Mouse (Mus musculus): ENCODE results near the gene Armc8.
"Not testable (repeated sequence)": the region's sequence is repeated elsewhere in the genome, so short reads cannot be mapped to it uniquely, and the experiment has no call there.

The Armc8 gene

GRCm38 (mm10) chr9:99568347-99569070 lies at the start of gene Armc8:
Armc8 (minus strand) TSS chr9:99568899.
- DNase-seq (ENCODE audit: low spot score), result peak; percentile 90

GRCm38 (mm10) chr9:99612202-99612601 lies 43.5 kb upstream of the Armc8 start, which contains the start of gene A4gnt:
A4gnt (plus strand) TSS chr9:99612502.
- no peak for DNase-seq (ENCODE audit: low spot score)

GRCm38 (mm10) chr9:99603566-99603965 lies 34.9 kb upstream of the Armc8 start:
- no peak for DNase-seq (ENCODE audit: low spot score)

- not testable (repeated sequence) for DNase-seq (ENCODE audit: low spot score)
These were observed 30.4 kb upstream of the Armc8 start for GRCm38 (mm10) chr9:99599127-99599526.

- no peak for DNase-seq (ENCODE audit: low spot score)
These were observed 22.4 kb upstream of the Armc8 start for GRCm38 (mm10) chr9:99591144-99591543.

GRCm38 (mm10) chr9:99587505-99588202 lies 19.0 kb upstream of the Armc8 start:
- DNase-seq (ENCODE audit: low spot score), result peak; percentile 74

- no peak for DNase-seq (ENCODE audit: low spot score)
These were observed 12.0 kb upstream of the Armc8 start for GRCm38 (mm10) chr9:99580655-99581054.

- peak; percentile 92 for DNase-seq (ENCODE audit: low spot score)
These were observed 7.2 kb upstream of the Armc8 start, which contains the start of gene Dbr1 for GRCm38 (mm10) chr9:99575677-99576480. Dbr1 (plus strand) TSS chr9:99575799.

- peak; percentile 7 for DNase-seq (ENCODE audit: low spot score)
These were observed 335 bp upstream of the Armc8 start for GRCm38 (mm10) chr9:99569071-99569397.

GRCm38 (mm10) chr9:99568023-99568346 lies 714 bp downstream of the Armc8 start:
- no peak for DNase-seq (ENCODE audit: low spot score)

- peak; percentile 60 for DNase-seq (ENCODE audit: low spot score)
These were observed 5.0 kb downstream of the Armc8 start for GRCm38 (mm10) chr9:99563714-99564113.

GRCm38 (mm10) chr9:99560389-99560788 lies 8.3 kb downstream of the Armc8 start:
- no peak for DNase-seq (ENCODE audit: low spot score)

GRCm38 (mm10) chr9:99559557-99559904 lies 9.2 kb downstream of the Armc8 start:
- DNase-seq (ENCODE audit: low spot score), result no peak

GRCm38 (mm10) chr9:99558824-99559556 lies 9.7 kb downstream of the Armc8 start:
- no peak for DNase-seq (ENCODE audit: low spot score)

GRCm38 (mm10) chr9:99557580-99558300 lies 11.0 kb downstream of the Armc8 start:
- no peak for DNase-seq (ENCODE audit: low spot score)

- DNase-seq (ENCODE audit: low spot score), result no peak
These were observed 13.4 kb downstream of the Armc8 start for GRCm38 (mm10) chr9:99555253-99555652.

GRCm38 (mm10) chr9:99554052-99554451 lies 14.6 kb downstream of the Armc8 start:
- no peak for DNase-seq (ENCODE audit: low spot score)

- DNase-seq (ENCODE audit: low spot score), result no peak
These were observed 15.7 kb downstream of the Armc8 start for GRCm38 (mm10) chr9:99553049-99553448.

- DNase-seq (ENCODE audit: low spot score), result no peak
These were observed 16.6 kb downstream of the Armc8 start for GRCm38 (mm10) chr9:99552068-99552467.

- no peak for DNase-seq (ENCODE audit: low spot score)
These were observed 22.4 kb downstream of the Armc8 start for GRCm38 (mm10) chr9:99546259-99546658.

- DNase-seq (ENCODE audit: low spot score), result no peak
These were observed 36.8 kb downstream of the Armc8 start for GRCm38 (mm10) chr9:99531865-99532264.

- no peak for DNase-seq (ENCODE audit: low spot score)
These were observed 62.8 kb downstream of the Armc8 start for GRCm38 (mm10) chr9:99505875-99506274.
